Mouse (Mus musculus) brain, embryonic 14.5 days (tissue): ENCODE measurements around the gene Arhgef33. TPM values are rescaled to one million over a fixed set of nuclear protein-coding genes. Genes with fewer than 3 reads are reported as not detected.

Source experiments
- DNase-seq: peaks from one replicate; pipeline ENCODE4 v3.0.0-alpha.2; 2011; ENCODE audit warnings: low read depth
- CTCF ChIP-seq: fragments of 200-500 bp; IDR thresholded peaks from 2 replicates; pipeline ENCODE4 v1.5.1; 2012; ENCODE audit warnings: inconsistent platforms, mild to moderate bottlenecking, moderate library complexity, borderline replicate concordance; ENCODE audit not compliant: insufficient read depth, insufficient read length; ENCODE audit errors: extremely low read depth
- POLR2A ChIP-seq: fragments of 200-500 bp; IDR thresholded peaks from 2 replicates; pipeline ENCODE4 v1.6.1; 2012; ENCODE audit warnings: mild to moderate bottlenecking, inconsistent platforms, borderline replicate concordance; ENCODE audit not compliant: poor library complexity, insufficient read depth, insufficient read length, severe bottlenecking; ENCODE audit errors: extremely low read depth
- polyA plus RNA-seq: library from polyadenylated mRNA; depleted of rRNA; stranded (reverse); fragments of >200 nt; gene quantifications from 2 replicates; pipeline ENCODE4 v1.2.3, GENCODE M21; 2012

Arhgef33 gene
- polyA plus RNA-seq, 1 experiment = 3.1 TPM

GRCm38 (mm10) chr17:80295258-80295657 lies 11.9 kb upstream of the Arhgef33 start:
- no peak for TF ChIP-seq POLR2A
- no peak for TF ChIP-seq CTCF
- no peak for DNase-seq

GRCm38 (mm10) chr17:80298844-80299243 lies 8.4 kb upstream of the Arhgef33 start:
- no peak for DNase-seq
- no peak for TF ChIP-seq POLR2A
- no peak for TF ChIP-seq CTCF

GRCm38 (mm10) chr17:80311761-80312160 lies 4.6 kb downstream of the Arhgef33 start:
- TF ChIP-seq CTCF (no peak), POLR2A (no peak)
- peak; percentile 61 for DNase-seq

- DNase-seq = no peak
- TF ChIP-seq CTCF (no peak), POLR2A (no peak)
These were observed 5.2 kb downstream of the Arhgef33 start for GRCm38 (mm10) chr17:80312405-80312804.

GRCm38 (mm10) chr17:80322228-80322627 lies 15.0 kb downstream of the Arhgef33 start:
- TF ChIP-seq CTCF (no peak), POLR2A (no peak)
- no peak for DNase-seq

- no peak for TF ChIP-seq POLR2A
- TF ChIP-seq CTCF = no peak
These were observed 15.8 kb downstream of the Arhgef33 start for GRCm38 (mm10) chr17:80323015-80323414.

GRCm38 (mm10) chr17:80323658-80324057 lies 16.5 kb downstream of the Arhgef33 start:
- no peak for TF ChIP-seq CTCF
- no peak for TF ChIP-seq POLR2A
- no peak for DNase-seq

More at GRCm38 (mm10) chr17:80323015-80323414, 15.8 kb downstream of the Arhgef33 start:
- DNase-seq = no peak

- no peak for DNase-seq
- TF ChIP-seq CTCF = no peak
- no peak for TF ChIP-seq POLR2A
These were observed 17.3 kb downstream of the Arhgef33 start for GRCm38 (mm10) chr17:80324521-80324920.

GRCm38 (mm10) chr17:80325456-80325855 lies 18.2 kb downstream of the Arhgef33 start:
- no peak for DNase-seq
- no peak for TF ChIP-seq POLR2A
- no peak for TF ChIP-seq CTCF

GRCm38 (mm10) chr17:80326431-80326830 lies 19.2 kb downstream of the Arhgef33 start:
- peak; percentile 32 for DNase-seq
- no peak for TF ChIP-seq CTCF
- no peak for TF ChIP-seq POLR2A

- TF ChIP-seq CTCF (peak; percentile 37; the same call in 1 of the 2 replicates), POLR2A (no peak)
- peak; percentile 52 for DNase-seq
These were observed 25.2 kb downstream of the Arhgef33 start for GRCm38 (mm10) chr17:80332386-80332785.

GRCm38 (mm10) chr17:80345277-80345676 lies 38.1 kb downstream of the Arhgef33 start:
- TF ChIP-seq POLR2A (no peak), CTCF (peak; percentile 37; the same call in 1 of the 2 replicates)
- peak; percentile 30 for DNase-seq
